Mouse (Mus musculus) inflammation-experienced regulatory T-cells, adult 6 months (primary cell): ENCODE measurements around the gene Cadm4. TPM values are rescaled to one million over a fixed set of nuclear protein-coding genes. Genes with fewer than 3 reads are reported as not detected.
A peak's percentile ranks its signal among the peaks of the same experiment; 100 is the strongest.
"Not testable (repeated sequence)": the region's sequence is repeated elsewhere in the genome, so short reads cannot be mapped to it uniquely, and the experiment has no call there.

ENCODE experiments used
- ATAC-seq: one replicate; pipeline ENCODE4 v1.8.0; 2017
- polyA plus RNA-seq, 3 experiments: library from polyadenylated mRNA; unstranded; fragments of 100-300 nt; shearing (Covaris generic); gene quantifications; one replicate each; pipeline ENCODE4 v1.2.1; 2017

Gene Cadm4
- polyA plus RNA-seq, 3 experiments from 2014 or later: not detected

DNA sequence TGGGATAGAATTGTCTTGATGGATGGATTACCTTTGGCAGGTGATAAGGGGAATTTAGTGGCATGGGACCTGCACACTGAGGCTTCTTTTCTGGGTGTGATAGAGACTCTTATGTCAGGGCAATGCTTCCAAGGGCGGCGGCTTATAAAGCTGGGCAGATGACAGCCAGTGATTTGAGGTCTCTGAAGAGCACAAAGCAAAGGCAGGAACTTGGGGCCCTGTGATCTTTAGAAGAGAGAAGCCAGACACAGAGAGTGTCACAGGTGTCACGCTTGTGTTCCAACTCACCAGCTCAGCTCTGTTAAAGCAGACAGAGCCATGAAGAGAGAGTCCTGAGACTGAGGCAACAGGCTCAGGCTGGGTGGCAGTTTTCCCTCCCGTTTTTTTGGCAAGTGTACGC lies 13.9 kb upstream of the Cadm4 start:
- ATAC-seq: peak; percentile 35

DNA sequence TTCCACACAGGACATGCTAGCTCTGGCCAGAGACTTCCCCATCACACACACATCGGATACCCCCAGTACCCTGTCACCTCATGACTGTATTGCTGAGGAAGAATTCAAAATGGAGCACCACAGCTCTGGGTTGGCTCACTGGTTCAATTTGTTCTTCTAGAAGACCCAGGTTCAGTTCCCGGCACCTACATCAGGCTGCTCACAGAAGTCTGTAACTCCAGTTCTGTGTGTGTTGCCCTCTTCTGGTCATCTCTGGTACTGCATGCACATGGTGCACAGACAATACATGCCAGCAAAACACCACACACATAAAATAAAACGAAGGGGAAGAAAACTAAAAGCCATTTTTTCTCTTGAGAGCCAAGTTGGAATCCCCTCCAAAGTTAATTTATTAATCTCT lies 12.7 kb upstream of the Cadm4 start:
- ATAC-seq: no peak

DNA sequence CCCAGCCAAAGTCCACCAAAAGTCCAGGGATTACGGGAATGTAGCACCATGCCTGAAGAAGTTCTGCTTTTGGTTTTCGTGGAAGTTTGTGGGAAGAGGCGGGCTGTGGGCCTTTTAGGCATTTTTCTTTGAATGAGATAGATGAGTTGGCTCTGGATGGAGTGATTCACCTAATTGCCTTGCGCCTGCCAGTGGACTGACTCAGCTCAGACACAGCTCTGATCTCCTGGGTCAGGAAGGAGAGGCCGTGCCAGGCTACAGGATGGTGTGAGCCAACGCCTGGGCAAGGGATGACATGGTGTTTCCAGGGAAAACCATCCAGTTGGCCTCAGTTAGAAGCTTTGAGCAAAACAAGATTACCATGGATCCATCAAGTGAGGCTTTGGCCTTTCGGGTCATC lies 11.5 kb upstream of the Cadm4 start:
- ATAC-seq: no peak

- ATAC-seq: no peak
Observed at GRCm38 (mm10) chr7:24472442-24472841, 9.4 kb upstream of the Cadm4 start.

DNA sequence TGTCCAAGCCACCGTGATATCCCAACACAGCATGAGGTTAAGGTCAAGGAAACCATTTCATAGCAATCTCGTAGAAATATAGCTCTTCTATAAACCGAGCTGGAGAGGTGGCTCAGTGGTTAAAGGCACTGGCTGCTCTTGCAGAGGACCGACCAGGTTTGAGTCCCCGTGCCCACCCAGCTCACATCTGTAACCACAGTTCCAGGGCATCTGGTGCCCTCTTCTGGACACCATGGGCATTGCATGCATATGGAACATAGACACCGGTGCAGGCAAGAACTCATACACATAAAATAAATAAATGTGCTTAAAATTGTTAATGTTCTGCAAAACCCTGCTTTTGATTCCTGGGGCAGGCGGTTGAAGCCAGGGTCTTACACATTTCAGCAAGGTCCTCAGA lies 8.9 kb upstream of the Cadm4 start:
- ATAC-seq: no peak

GRCm38 (mm10) chr7:24473913-24474529 lies 7.8 kb upstream of the Cadm4 start:
- peak; percentile 72 for ATAC-seq

DNA sequence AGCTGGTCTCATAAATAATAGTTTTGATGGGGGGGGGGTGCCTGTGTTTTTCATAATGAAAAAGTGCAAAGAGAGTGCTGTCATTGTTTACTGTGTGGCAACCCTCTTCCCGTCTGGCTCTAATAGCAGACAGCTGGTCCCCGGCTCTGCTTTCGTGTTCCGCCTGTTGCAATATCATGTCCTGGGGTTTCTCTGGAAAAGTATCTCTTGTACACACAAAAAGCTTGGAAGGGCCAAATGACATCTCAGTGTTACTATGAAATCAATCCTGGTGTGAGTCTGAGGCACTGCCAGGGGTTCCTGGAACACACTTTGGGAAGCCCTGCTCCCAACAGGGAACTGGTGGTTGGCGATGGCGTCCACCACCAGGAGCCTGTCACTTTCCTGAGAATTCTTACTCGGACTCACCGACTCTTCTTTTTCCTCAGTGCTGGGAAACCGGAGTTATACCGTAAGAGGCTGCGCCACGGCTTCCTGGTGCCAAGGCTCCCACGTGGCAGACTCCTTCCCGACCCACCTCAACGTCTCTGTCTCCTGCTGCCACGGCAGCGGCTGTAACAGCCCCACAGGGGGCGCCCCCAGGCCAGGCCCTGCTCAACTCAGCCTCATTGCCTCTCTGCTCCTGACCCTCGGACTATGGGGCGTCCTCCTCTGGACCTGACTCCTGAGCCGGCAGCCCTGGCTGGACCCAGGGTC lies 6.9 kb upstream of the Cadm4 start:
- ATAC-seq: no peak

DNA sequence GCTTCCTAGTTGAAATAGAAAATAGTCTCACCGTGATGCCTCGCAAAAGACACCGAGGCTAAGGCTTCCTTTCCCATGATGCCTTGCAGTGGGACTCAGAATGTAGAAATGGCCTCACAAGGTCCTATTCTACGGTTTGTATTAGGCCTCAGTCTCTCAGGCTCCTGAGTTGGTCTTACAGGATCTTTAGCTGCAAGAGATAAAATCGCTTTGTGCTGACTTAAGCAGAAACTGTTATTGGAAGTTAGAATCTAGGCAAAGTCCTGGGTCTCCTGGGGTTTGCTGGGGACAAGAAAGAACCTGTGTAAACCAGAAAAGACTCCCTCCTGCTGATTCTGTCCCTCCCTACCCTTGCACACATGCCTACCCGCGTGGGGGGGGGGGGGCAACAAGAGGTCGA lies 5.5 kb upstream of the Cadm4 start:
- no peak for ATAC-seq

DNA sequence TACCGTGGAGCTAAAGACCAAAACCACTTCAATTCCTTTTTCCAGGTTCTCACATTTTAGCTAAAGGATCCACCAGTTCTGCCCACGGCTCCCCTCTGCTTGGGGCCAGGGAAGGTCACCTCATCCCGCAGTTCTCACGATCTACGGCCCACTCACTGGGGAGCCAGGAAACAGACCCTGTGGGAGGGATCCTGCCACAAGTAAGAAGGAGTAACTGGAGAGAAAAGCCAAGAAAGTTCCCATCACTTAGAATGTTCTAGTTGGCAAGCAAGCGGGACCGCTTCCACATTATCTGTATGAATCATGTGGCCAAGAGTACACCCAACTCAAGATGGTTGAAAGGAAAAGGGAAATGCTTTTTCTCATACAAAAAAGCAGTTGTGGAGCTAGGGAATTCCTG lies 5.0 kb upstream of the Cadm4 start:
- no peak for ATAC-seq

- no peak for ATAC-seq
Observed at GRCm38 (mm10) chr7:24478911-24479310, 2.9 kb upstream of the Cadm4 start.

GRCm38 (mm10) chr7:24479685-24480084 lies 2.1 kb upstream of the Cadm4 start:
- no peak for ATAC-seq

DNA sequence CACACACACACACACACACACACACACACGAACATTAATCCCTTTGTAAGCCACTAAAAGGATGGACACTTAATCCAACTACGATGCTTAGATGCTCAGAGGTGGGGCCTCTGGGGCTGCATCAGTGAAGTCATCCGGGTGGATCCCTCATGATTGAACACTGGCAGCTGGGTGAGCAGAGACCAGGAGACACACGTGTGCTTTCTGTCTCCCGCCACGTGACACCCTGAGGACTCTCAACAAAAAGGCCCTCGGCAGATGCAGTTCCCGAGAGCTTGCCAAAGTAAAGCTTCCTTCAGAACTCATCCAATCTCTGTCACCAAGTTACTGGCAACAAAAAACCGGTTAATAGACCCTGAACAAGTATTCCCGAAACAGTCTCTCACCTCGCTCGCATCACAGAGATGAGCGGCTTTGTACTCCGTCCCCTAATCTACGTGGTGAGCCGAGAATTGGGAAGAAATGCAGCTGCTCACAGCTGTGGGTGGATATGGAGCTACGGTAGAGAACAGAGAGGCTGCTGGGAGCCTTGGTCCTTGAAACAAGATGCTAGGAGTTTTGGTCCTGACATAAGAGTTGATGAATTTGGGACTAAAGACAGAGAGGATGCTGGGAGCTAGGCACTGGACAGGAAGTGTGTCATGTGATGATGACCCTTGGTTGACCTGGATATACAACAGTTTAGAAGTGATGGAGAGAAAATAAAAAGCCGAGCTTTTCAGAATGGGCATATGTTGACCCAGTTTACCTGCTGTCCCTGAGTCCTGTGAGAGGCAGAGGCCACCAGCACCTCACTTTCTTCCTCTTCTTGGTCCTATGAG lies 1.5 kb upstream of the Cadm4 start:
- no peak for ATAC-seq

GRCm38 (mm10) chr7:24480986-24481473 lies 793 bp upstream of the Cadm4 start:
- ATAC-seq: no peak

DNA sequence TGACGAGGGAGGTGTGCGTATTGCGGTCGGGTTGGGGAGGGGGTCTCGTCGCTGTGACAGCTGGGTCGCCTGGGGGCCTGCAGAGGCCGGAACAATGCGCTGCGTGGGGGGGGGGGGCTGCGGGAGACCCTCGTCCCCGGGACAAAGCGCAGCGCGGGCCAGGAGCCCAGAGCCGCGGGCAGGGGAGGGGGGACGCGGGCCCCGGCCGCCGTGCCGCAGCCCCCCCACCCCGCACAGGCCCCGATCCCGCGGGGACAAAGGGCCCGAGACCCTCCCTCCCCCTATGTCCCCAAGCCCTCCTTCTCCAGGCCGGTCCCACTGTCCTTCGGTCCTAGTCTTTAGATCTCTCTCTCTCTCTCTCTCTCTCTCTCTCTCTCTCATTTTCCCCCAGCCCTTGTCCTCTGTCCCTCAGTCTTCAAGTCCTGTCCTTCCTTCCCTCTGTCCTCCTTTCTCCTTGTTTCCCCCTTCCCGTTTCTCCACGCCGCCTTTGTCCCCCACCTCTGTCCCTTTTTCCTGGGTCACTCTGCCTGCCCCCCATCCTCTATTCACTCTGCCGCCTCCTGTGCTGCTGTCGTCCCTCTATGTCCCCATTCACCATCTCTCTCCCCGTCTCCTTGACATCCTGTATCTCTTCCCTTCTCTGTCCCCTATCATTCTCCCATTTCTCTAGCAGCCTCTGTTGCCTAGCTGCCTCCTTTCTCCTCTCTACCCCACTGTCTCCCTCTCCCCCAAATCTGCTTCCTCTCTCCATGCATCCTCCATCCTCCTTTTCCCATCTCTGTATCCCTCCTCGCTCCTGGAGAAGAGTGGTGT lies 591 bp downstream of the Cadm4 start:
- no peak for ATAC-seq

DNA sequence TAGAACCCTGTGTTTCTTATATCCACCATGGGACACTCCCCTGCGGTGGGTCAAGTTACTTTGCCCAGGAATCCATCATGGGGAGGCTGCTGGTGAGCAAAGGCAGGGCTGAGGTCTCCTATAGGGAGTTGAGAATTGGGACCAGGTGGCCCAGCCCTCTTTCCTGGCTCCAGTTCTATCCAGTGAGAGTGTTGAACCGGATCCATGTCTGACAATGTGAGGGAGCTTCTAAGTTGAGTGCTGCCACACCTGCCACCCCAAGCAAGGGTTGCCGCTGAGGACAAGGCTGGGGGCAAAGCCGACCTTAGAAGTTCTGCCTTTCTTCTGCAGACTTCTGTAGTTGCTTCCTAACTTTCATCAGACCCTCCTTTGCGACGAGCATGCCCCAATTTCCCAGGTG lies 1.5 kb downstream of the Cadm4 start:
- not testable (repeated sequence) for ATAC-seq

- ATAC-seq: no peak
Observed at GRCm38 (mm10) chr7:24485481-24485880, 3.7 kb downstream of the Cadm4 start.

GRCm38 (mm10) chr7:24486654-24487130 lies 4.9 kb downstream of the Cadm4 start:
- ATAC-seq: no peak

DNA sequence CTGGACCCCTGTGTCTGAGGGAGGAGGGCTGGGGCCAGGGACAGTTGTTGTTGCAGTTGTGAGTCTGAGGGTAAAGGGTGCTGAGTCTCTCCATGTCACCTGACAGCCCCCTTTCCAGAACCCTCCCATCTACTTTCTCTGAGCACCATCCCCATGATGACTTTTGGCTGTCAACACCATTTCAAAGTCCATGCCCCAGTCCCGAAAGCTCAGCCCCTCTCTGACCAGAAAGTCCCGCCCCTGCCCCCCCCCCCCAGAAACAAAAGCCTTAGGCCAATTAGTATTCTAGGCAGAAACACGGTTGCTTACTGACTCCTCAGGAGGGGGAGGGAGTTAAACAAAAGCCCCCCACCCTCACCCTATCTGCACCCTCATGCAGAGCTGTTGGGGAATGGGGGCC lies 5.6 kb downstream of the Cadm4 start:
- ATAC-seq: no peak

DNA sequence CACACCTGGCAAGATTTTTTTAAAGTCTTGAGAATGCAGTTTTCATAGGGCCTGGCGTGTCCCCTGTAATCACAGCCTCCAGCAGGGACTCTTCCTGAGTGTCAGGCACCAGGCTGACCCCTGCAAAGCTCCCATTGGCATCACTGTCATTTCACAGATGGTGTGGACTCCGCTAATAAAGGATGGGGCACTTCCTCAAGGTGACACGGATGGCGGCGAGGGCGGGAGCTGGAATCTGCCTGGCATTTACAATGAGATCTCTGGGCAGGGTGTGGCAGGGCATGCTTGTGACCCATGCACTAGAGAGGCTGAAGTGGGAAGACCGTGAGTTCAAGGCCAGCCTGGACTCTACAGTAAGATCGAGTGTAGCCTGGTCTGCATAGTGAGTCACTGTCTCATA lies 6.5 kb downstream of the Cadm4 start:
- ATAC-seq: no peak

DNA sequence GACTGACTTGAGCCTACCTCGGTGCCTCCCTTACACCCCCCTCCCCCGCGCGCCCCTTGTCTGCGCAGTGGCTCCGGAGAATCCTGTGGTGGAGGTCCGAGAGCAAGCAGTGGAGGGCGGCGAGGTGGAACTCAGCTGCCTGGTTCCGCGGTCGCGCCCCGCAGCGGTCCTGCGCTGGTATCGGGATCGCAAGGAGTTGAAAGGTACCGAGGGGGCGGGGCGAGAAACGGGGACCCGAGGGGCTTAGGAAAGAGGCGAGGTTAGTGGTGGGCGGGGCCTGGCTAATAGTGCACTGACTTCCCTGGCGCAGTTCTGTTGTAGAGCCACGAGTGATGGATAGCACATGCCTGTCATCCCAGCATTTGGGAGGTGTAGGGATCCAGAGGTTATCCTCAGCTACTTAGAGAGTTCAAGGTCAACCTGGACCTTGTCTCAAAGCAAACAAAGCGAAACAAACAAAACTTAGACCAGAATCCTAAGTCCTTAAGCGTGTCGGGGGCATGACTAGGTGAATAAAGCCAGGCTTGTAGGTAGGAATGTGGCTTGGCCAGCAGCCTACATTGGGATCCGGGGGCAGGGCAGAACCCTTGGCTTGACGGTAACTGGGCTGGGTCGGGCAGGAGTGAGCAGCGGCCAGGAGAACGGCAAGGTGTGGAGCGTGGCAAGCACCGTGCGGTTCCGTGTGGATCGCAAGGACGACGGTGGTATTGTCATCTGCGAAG lies 18.2 kb downstream of the Cadm4 start:
- ATAC-seq: no peak

DNA sequence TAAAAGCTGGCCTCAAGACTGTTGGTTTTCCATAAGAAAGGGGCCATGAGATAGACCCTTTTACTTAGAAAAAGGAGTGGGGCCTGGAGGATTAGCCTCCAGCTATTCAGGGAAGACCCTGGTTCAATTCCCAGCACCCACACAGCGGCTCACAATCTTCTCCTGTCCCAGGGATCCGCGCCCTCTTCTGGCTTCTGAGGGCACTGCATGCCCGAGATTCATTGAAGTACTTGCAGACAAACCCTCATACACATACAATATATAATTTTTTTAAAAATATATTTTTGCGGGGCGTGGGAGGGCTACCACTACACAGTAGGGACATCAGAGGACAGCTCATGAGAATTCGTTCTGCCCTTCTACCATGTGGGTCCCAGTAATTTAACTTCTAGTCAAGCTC lies 19.1 kb downstream of the Cadm4 start:
- no peak for ATAC-seq

- no peak for ATAC-seq
Observed at GRCm38 (mm10) chr7:24501492-24501891, 19.7 kb downstream of the Cadm4 start.
